ENCODE assay signal across 10 mouse cellular contexts in the genomic region with DNA sequence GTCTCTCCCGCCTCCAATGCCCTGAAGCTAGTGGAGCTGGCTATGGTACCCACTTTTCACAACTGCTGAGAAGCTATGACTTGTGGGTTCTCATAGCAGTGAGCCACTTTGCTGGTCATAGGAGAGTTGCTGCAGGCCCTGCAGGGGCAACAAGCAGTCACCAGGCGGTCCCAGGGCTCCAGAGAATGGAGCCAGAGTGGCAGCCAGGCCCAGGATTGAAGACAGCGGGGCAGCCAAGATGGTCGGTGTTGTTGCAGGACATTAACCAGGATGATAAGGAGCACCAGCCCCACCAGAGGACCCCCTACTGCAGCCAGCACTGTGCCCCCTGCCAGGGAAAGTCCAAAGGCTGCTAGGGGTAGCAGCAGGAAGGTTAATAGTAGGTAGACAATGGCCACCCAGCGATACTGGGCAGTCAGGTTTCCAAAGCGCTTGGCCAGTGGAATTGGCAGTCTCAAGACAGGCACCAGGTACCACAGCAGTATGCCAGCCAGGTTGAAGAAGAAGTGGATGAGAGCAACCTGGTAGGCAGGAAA. TPM values are rescaled to one million over a fixed set of nuclear protein-coding genes. Genes with fewer than 3 reads are reported as not detected.
DNase-seq lines count a peak whose midpoint lies in the region; ATAC-seq lines count a peak whose summit lies in the region.
"Had no signal": no experiment of that assay in that cellular context is flagged by ENCODE, and none has a peak within 500 bp of the region (broad histone marks: within the 10 kb centered on the region; RNA-seq: fewer than 3 reads in every experiment).

No protein-coding gene starts in this region.

- peaks cover 45% of the 10 kb centered on the region for H3K4me1 ChIP-seq in hindbrain, embryonic 10.5 days (replicated peaks)
- peaks cover 5% of the 10 kb centered on the region; the same call in 1 of the 2 replicates for H3K4me1 ChIP-seq in hindbrain, embryonic 11.5 days (replicated peaks; ENCODE audit: control insufficient read depth, insufficient read depth, low read length)
- H3K4me1 ChIP-seq in embryonic facial prominence, embryonic 10.5 days, result peaks cover 21% of the 10 kb centered on the region
- H3K4me1 ChIP-seq in hindbrain, embryonic 14.5 days (replicated peaks; ENCODE audit: control insufficient read depth, insufficient read depth, low read length), result peaks cover 10% of the 10 kb centered on the region
- peaks cover 11% of the 10 kb centered on the region for H3K4me1 ChIP-seq in midbrain, embryonic 12.5 days

- ATAC-seq in hindbrain, embryonic 11.5 days (ENCODE audit: low FRiP score), result no peak
- ATAC-seq in hindbrain, embryonic 14.5 days (ENCODE audit: low FRiP score), result no peak
- no peak for ATAC-seq in midbrain, embryonic 12.5 days (ENCODE audit: low FRiP score, low read depth)
- no peak for ATAC-seq in inflammation-experienced regulatory T-cells, adult 6 months
- ATAC-seq in megakaryocyte progenitor cell, adult 5-6 weeks (replicated peaks; ENCODE audit: poor library complexity), result no peak

- no peak for DNase-seq in hindbrain, embryonic 10.5 days (ENCODE audit: low spot score)
- no peak for DNase-seq in hindbrain, embryonic 11.5 days (ENCODE audit: low spot score)
- no peak for DNase-seq in embryonic facial prominence, embryonic 10.5 days (ENCODE audit: low spot score)
- no peak for DNase-seq in hindbrain, embryonic 14.5 days (ENCODE audit: low spot score)
- no peak for DNase-seq in testis, postnatal 14 days (ENCODE audit: low spot score)

- H3K9ac ChIP-seq in hindbrain, embryonic 11.5 days (ENCODE audit: low read depth, low read length), result no peak overlapping the region
- no peak overlapping the region for H3K9ac ChIP-seq in hindbrain, embryonic 14.5 days
- no peak overlapping the region for H3K9ac ChIP-seq in midbrain, embryonic 12.5 days (replicated peaks)

- no peaks in the 10 kb centered on the region for H3K36me3 ChIP-seq in hindbrain, embryonic 10.5 days
- no peaks in the 10 kb centered on the region for H3K36me3 ChIP-seq in hindbrain, embryonic 11.5 days (ENCODE audit: control insufficient read depth, insufficient read depth, low read length)
- no peaks in the 10 kb centered on the region for H3K36me3 ChIP-seq in embryonic facial prominence, embryonic 10.5 days (replicated peaks)
- H3K36me3 ChIP-seq in hindbrain, embryonic 14.5 days (replicated peaks; ENCODE audit: control insufficient read depth, insufficient read depth), result no peaks in the 10 kb centered on the region
- H3K36me3 ChIP-seq in midbrain, embryonic 12.5 days, result no peaks in the 10 kb centered on the region

- H3K27ac ChIP-seq in hindbrain, embryonic 10.5 days, result peak overlapping the region; percentile 83
- H3K27ac ChIP-seq in hindbrain, embryonic 11.5 days (ENCODE audit: low read depth, low read length), result no peak overlapping the region
- H3K27ac ChIP-seq in embryonic facial prominence, embryonic 10.5 days (replicated peaks), result peak overlapping the region; percentile 77
- no peak overlapping the region for H3K27ac ChIP-seq in hindbrain, embryonic 14.5 days
- 0 out of 2 replicates have a peak overlapping the region, but pooled peaks have one; percentile 44 for H3K27ac ChIP-seq in midbrain, embryonic 12.5 days (replicated peaks)

- H3K4me3 ChIP-seq in hindbrain, embryonic 10.5 days, result peak overlapping the region; percentile 43
- H3K4me3 ChIP-seq in hindbrain, embryonic 11.5 days (ENCODE audit: low read depth, low read length), result no peak overlapping the region
- peak overlapping the region; percentile 45 for H3K4me3 ChIP-seq in embryonic facial prominence, embryonic 10.5 days
- no peak overlapping the region for H3K4me3 ChIP-seq in hindbrain, embryonic 14.5 days (replicated peaks; ENCODE audit: low read length)
- H3K4me3 ChIP-seq in midbrain, embryonic 12.5 days, result no peak overlapping the region

- peaks cover 19% of the 10 kb centered on the region; the same call in 1 of the 2 replicates for H3K27me3 ChIP-seq in hindbrain, embryonic 10.5 days (ENCODE audit: insufficient read depth, poor library complexity, severe bottlenecking)
- H3K27me3 ChIP-seq in hindbrain, embryonic 11.5 days (ENCODE audit: control insufficient read depth, insufficient read depth, low read length), result no peaks in the 10 kb centered on the region
- H3K27me3 ChIP-seq in embryonic facial prominence, embryonic 10.5 days (replicated peaks; ENCODE audit: low read depth, poor library complexity, severe bottlenecking), result peaks cover 25% of the 10 kb centered on the region
- no peaks in the 10 kb centered on the region for H3K27me3 ChIP-seq in hindbrain, embryonic 14.5 days (ENCODE audit: control insufficient read depth, insufficient read depth, low read length)
- H3K27me3 ChIP-seq in midbrain, embryonic 12.5 days, result peaks cover 21% of the 10 kb centered on the region

- no peak overlapping the region for H3K4me2 ChIP-seq in hindbrain, embryonic 11.5 days (replicated peaks; ENCODE audit: low read depth, low read length)
- H3K4me2 ChIP-seq in hindbrain, embryonic 14.5 days (replicated peaks), result peak overlapping the region; percentile 36; the same call in 1 of the 2 replicates
- peak overlapping the region; percentile 34; the same call in 1 of the 2 replicates for H3K4me2 ChIP-seq in midbrain, embryonic 12.5 days (replicated peaks)

- no peaks in the 10 kb centered on the region for H3K9me3 ChIP-seq in hindbrain, embryonic 10.5 days
- H3K9me3 ChIP-seq in hindbrain, embryonic 11.5 days (ENCODE audit: control insufficient read depth, low read length), result no peaks in the 10 kb centered on the region
- H3K9me3 ChIP-seq in embryonic facial prominence, embryonic 10.5 days, result no peaks in the 10 kb centered on the region
- H3K9me3 ChIP-seq in hindbrain, embryonic 14.5 days (ENCODE audit: control insufficient read depth, low read length), result no peaks in the 10 kb centered on the region
- H3K9me3 ChIP-seq in midbrain, embryonic 12.5 days, result no peaks in the 10 kb centered on the region

- 73% methylated on average over 6 of the region's 6 CpGs for WGBS in hindbrain, embryonic 10.5 days
- 70% methylated on average over 6 of the region's 6 CpGs for WGBS in hindbrain, embryonic 11.5 days
- 69% methylated on average over 6 of the region's 6 CpGs for WGBS in embryonic facial prominence, embryonic 10.5 days
- 72% methylated on average over 6 of the region's 6 CpGs for WGBS in hindbrain, embryonic 14.5 days
- 70% methylated on average over 6 of the region's 6 CpGs for WGBS in midbrain, embryonic 12.5 days

RNA-seq across cellular contexts. Expression of gene Tubb4b, which starts 4.6 kb away (rescaled TPM):
- 655 and 693 TPM in 2 replicates for polyA plus RNA-seq in hindbrain, embryonic 10.5 days (2016; fragmentation: Nextera tagmentation; extraction: Ambion mirVana)
- 519 and 526 TPM in 2 replicates for polyA plus RNA-seq in hindbrain, embryonic 11.5 days (2014; fragmentation: Nextera tagmentation; extraction: Ambion mirVana)
- polyA plus RNA-seq in embryonic facial prominence, embryonic 10.5 days (2016; fragmentation: Nextera tagmentation; extraction: Ambion mirVana), result 562 and 601 TPM in 2 replicates
- 382 and 411 TPM in 2 replicates for polyA plus RNA-seq in hindbrain, embryonic 14.5 days (2014; fragmentation: Nextera tagmentation; extraction: Ambion mirVana)
- polyA plus RNA-seq in midbrain, embryonic 12.5 days (2016; fragmentation: Nextera tagmentation; extraction: Ambion mirVana), result 460 and 476 TPM in 2 replicates
- 100 to 1,000 TPM in 1 of 3 experiments, 10 to 100 TPM in 2; 90.3 to 208 (median 96.5) TPM for polyA plus RNA-seq in inflammation-experienced regulatory T-cells, adult 6 months (2017; shearing (Covaris generic))
- 435 and 440 TPM in 2 replicates for total RNA-seq in megakaryocyte progenitor cell, adult 5-6 weeks (2015)
- 571 and 580 TPM in 2 replicates for total RNA-seq in megakaryocyte progenitor cell, adult 5-6 weeks (2017)

RNA-seq across cellular contexts. Expression of gene Slc34a3, which starts 5.1 kb away (rescaled TPM):
- not detected in 2 replicates for polyA plus RNA-seq in hindbrain, embryonic 10.5 days (2016; fragmentation: Nextera tagmentation; extraction: Ambion mirVana)
- polyA plus RNA-seq in hindbrain, embryonic 11.5 days (2014; fragmentation: Nextera tagmentation; extraction: Ambion mirVana), result not detected in 2 replicates
- polyA plus RNA-seq in embryonic facial prominence, embryonic 10.5 days (2016; fragmentation: Nextera tagmentation; extraction: Ambion mirVana), result not detected in 2 replicates
- polyA plus RNA-seq in hindbrain, embryonic 14.5 days (2014; fragmentation: Nextera tagmentation; extraction: Ambion mirVana), result not detected in 2 replicates
- polyA plus RNA-seq in midbrain, embryonic 12.5 days (2016; fragmentation: Nextera tagmentation; extraction: Ambion mirVana), result not detected in 2 replicates
- polyA plus RNA-seq in inflammation-experienced regulatory T-cells, adult 6 months (2017; shearing (Covaris generic)), result not detected
- total RNA-seq in megakaryocyte progenitor cell, adult 5-6 weeks (2015), result not detected in 2 replicates
- not detected in 2 replicates for total RNA-seq in megakaryocyte progenitor cell, adult 5-6 weeks (2017)
- total RNA-seq: gastrocnemius, postnatal 14 days; left cerebral cortex, postnatal 10 days had no signal

RNA-seq across cellular contexts. Expression of gene Rnf224, which starts 7.5 kb away (rescaled TPM):
- polyA plus RNA-seq in hindbrain, embryonic 10.5 days (2016; fragmentation: Nextera tagmentation; extraction: Ambion mirVana), result not detected in 2 replicates
- polyA plus RNA-seq in hindbrain, embryonic 11.5 days (2014; fragmentation: Nextera tagmentation; extraction: Ambion mirVana), result not detected in 2 replicates
- polyA plus RNA-seq in embryonic facial prominence, embryonic 10.5 days (2016; fragmentation: Nextera tagmentation; extraction: Ambion mirVana), result not detected in 2 replicates
- polyA plus RNA-seq in hindbrain, embryonic 14.5 days (2014; fragmentation: Nextera tagmentation; extraction: Ambion mirVana), result not detected in 2 replicates
- not detected in 2 replicates for polyA plus RNA-seq in midbrain, embryonic 12.5 days (2016; fragmentation: Nextera tagmentation; extraction: Ambion mirVana)
- polyA plus RNA-seq in inflammation-experienced regulatory T-cells, adult 6 months (2017; shearing (Covaris generic)), result not detected
- not detected in 2 replicates for total RNA-seq in megakaryocyte progenitor cell, adult 5-6 weeks (2015)
- total RNA-seq in megakaryocyte progenitor cell, adult 5-6 weeks (2017), result 0.25 TPM in 1 of 2 replicates, not detected in the other
- total RNA-seq: gastrocnemius, postnatal 14 days; left cerebral cortex, postnatal 10 days had no signal

RNA-seq across cellular contexts. Expression of gene Fam166a, which starts 10.5 kb away (rescaled TPM):
- not detected in 2 replicates for polyA plus RNA-seq in hindbrain, embryonic 10.5 days (2016; fragmentation: Nextera tagmentation; extraction: Ambion mirVana)
- polyA plus RNA-seq in hindbrain, embryonic 11.5 days (2014; fragmentation: Nextera tagmentation; extraction: Ambion mirVana), result not detected in 2 replicates
- 0.74 and 1.4 TPM in 2 replicates for polyA plus RNA-seq in embryonic facial prominence, embryonic 10.5 days (2016; fragmentation: Nextera tagmentation; extraction: Ambion mirVana)
- not detected in 2 replicates for polyA plus RNA-seq in hindbrain, embryonic 14.5 days (2014; fragmentation: Nextera tagmentation; extraction: Ambion mirVana)
- 0.21 and 1.6 TPM in 2 replicates for polyA plus RNA-seq in midbrain, embryonic 12.5 days (2016; fragmentation: Nextera tagmentation; extraction: Ambion mirVana)
- not detected for polyA plus RNA-seq in inflammation-experienced regulatory T-cells, adult 6 months (2017; shearing (Covaris generic))
- not detected in 2 replicates for total RNA-seq in megakaryocyte progenitor cell, adult 5-6 weeks (2015)
- total RNA-seq in megakaryocyte progenitor cell, adult 5-6 weeks (2017), result not detected in 2 replicates
- total RNA-seq: gastrocnemius, postnatal 14 days; left cerebral cortex, postnatal 10 days had no signal

RNA-seq across cellular contexts. Expression of gene Rnf208, which starts 13.0 kb away (rescaled TPM):
- 25.5 and 43.5 TPM in 2 replicates for polyA plus RNA-seq in hindbrain, embryonic 10.5 days (2016; fragmentation: Nextera tagmentation; extraction: Ambion mirVana)
- polyA plus RNA-seq in hindbrain, embryonic 11.5 days (2014; fragmentation: Nextera tagmentation; extraction: Ambion mirVana), result 21.7 and 23.9 TPM in 2 replicates
- polyA plus RNA-seq in embryonic facial prominence, embryonic 10.5 days (2016; fragmentation: Nextera tagmentation; extraction: Ambion mirVana), result 15.1 and 16.4 TPM in 2 replicates
- polyA plus RNA-seq in hindbrain, embryonic 14.5 days (2014; fragmentation: Nextera tagmentation; extraction: Ambion mirVana), result 166 and 177 TPM in 2 replicates
- polyA plus RNA-seq in midbrain, embryonic 12.5 days (2016; fragmentation: Nextera tagmentation; extraction: Ambion mirVana), result 31.9 and 35.3 TPM in 2 replicates
- 1 to 10 TPM in 1 of 3 experiments, under 1 TPM in 2; 0.53 to 1.6 (median 0.99) TPM for polyA plus RNA-seq in inflammation-experienced regulatory T-cells, adult 6 months (2017; shearing (Covaris generic))
- total RNA-seq in megakaryocyte progenitor cell, adult 5-6 weeks (2015), result 0.69 TPM in 1 of 2 replicates, not detected in the other
- 0.29 TPM in 1 of 2 replicates, not detected in the other for total RNA-seq in megakaryocyte progenitor cell, adult 5-6 weeks (2017)

Comparison
In these comparisons a context has a peak if more than half of its experiments do, and no peak if none do; other contexts are left out.
1. H3K27ac ChIP-seq: peak in hindbrain, embryonic 10.5 days (single experiment), embryonic facial prominence, embryonic 10.5 days (single experiment) and midbrain, embryonic 12.5 days (single experiment); none in hindbrain, embryonic 11.5 days (single experiment) and hindbrain, embryonic 14.5 days (single experiment).
2. H3K4me3 ChIP-seq: peak in hindbrain, embryonic 10.5 days (single experiment) and embryonic facial prominence, embryonic 10.5 days (single experiment); none in hindbrain, embryonic 11.5 days (single experiment), hindbrain, embryonic 14.5 days (single experiment) and midbrain, embryonic 12.5 days (single experiment).